In the genomic region with DNA sequence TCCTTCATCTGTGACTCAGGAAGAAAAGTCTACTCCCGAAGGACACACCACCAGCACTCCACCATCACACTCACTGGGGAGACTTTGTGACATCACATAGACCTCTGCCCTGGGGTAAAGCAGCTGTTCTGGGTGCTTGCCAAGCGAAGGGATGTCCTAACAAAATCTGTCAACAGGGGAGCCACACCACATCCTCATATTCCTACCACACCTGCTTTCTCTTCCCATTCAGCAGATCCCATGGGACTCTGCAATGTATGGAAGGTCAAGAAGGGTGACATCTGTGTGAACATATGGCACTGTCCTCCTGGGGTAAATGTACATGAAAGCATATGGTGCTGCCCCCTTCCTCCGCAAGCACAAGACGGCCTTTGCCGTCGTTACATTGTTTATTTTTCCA, we compare ENCODE assay signal across 19 mouse cellular contexts.
DNase-seq lines count a peak whose midpoint lies in the region; ATAC-seq lines count a peak whose summit lies in the region.
"Had no signal": no experiment of that assay in that cellular context is flagged by ENCODE, and none has a peak within 500 bp of the region (broad histone marks: within the 10 kb centered on the region; RNA-seq: fewer than 3 reads in every experiment).

No protein-coding gene starts in this region.

- H3K27ac ChIP-seq in lung, embryonic 15.5 days, result no peak overlapping the region
- H3K27ac ChIP-seq: layer of hippocampus, adult 2 months; stomach, postnatal 0 days had no signal

- ATAC-seq in lung, embryonic 15.5 days (ENCODE audit: borderline replicate concordance, extremely low read depth, low FRiP score, low TSS enrichment), result peak; percentile 27; the same call in 1 of the 2 replicates
- ATAC-seq: inflammation-experienced regulatory T-cells, adult 6 months; Patski had no signal

- no peaks in the 10 kb centered on the region for H3K36me3 ChIP-seq in lung, embryonic 15.5 days

- H3K4me1 ChIP-seq in lung, embryonic 15.5 days, result no peaks in the 10 kb centered on the region

- WGBS in lung, embryonic 15.5 days, result 56% methylated on average over 6 of the region's 6 CpGs

- no peak overlapping the region for H3K4me3 ChIP-seq in lung, embryonic 15.5 days
- H3K4me3 ChIP-seq: layer of hippocampus, adult 2 months had no signal

- DNase-seq in cerebellum, adult 9-11 months, result peak; percentile 22
- no peak for DNase-seq in cerebellum, adult 8-10 months
- no peak for DNase-seq in lung, postnatal 25 days (ENCODE audit: low spot score)
- peak; percentile 54 for DNase-seq in embryo, embryonic 11 days
- peak; percentile 50 for DNase-seq in mesoderm, embryonic 11.5 days (ENCODE audit: low read depth, low spot score)
- DNase-seq in heart, postnatal 10 days, result no peak
- DNase-seq in right cerebral cortex, postnatal 10 days (ENCODE audit: low spot score in 2 of 2), result no peak
- DNase-seq: adrenal gland, postnatal 36 days; gastrocnemius, postnatal 25 days; heart, postnatal 36 days; kidney, adult 9 months; lung, adult 2 months; right cerebral cortex, postnatal 14 days had no signal

- no peak overlapping the region for H3K9ac ChIP-seq in lung, embryonic 15.5 days

- intact Hi-C loops in heart, postnatal 10 days (cut with DNase I), result no loop called here

- H3K27me3 ChIP-seq in lung, embryonic 15.5 days, result no peaks in the 10 kb centered on the region
- H3K27me3 ChIP-seq: Patski had no signal

- H3K4me2 ChIP-seq in lung, embryonic 15.5 days, result no peak overlapping the region
- H3K4me2 ChIP-seq: heart, embryonic 11.5 days had no signal

- H3K9me3 ChIP-seq in lung, embryonic 15.5 days, result no peaks in the 10 kb centered on the region

Comparison
In these comparisons a context has a peak if more than half of its experiments do, and no peak if none do; other contexts are left out.
1. DNase-seq: peak in cerebellum, adult 9-11 months (single experiment), embryo, embryonic 11 days (single experiment) and mesoderm, embryonic 11.5 days (single experiment); none in cerebellum, adult 8-10 months (single experiment), lung, postnatal 25 days (single experiment), heart, postnatal 10 days (0 of 2) and right cerebral cortex, postnatal 10 days (0 of 2).